Mouse (Mus musculus): ENCODE measurements around the gene Mcee. TPM values are rescaled to one million over a fixed set of nuclear protein-coding genes. Genes with fewer than 3 reads are reported as not detected.

Mcee gene
- total and polyA plus RNA-seq, 3 experiments: 18.2 to 22.6 TPM; not detected in 1

DNA sequence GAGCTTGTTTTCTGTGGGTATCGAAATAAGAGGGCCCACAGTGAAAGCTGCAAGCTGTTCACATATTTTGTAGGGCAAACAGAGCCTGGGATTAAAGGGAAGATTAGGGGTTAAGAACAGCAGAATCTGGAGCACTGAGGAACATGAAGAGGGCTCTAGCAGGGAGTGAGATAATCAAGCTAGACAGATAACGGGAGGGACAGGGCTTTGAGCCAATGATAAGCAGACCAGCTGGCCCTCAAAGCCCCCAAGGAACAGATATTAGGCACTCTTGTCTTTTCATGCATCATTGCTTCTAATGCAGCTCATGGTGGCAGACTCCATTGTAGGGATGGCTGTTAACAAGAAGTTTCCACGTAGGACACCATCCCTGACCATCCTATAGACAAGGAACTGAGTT, 64.3 kb downstream of the Mcee start:
- DNase-seq (ENCODE audit: low read depth, low spot score): no peak
- Histone ChIP-seq H3K9me3 (replicated peaks; ENCODE audit: insufficient read depth, low read length) (no peaks in the 10 kb centered on the region), H3K9ac (ENCODE audit: control insufficient read depth, low read depth, low read length, poor library complexity, severe bottlenecking) (no peak overlapping the region), H3K4me1 (ENCODE audit: control insufficient read depth in 1 of 2, insufficient read depth in 2 of 2, low read length in 2 of 2) (no peaks in the 10 kb centered on the region), H3K79me2 (ENCODE audit: control insufficient read depth, insufficient read depth, low read length, poor library complexity) (no peaks in the 10 kb centered on the region), H3K27ac (ENCODE audit: control insufficient read depth, low read depth, low read length) (no peak overlapping the region), H3K27me3 (ENCODE audit: control insufficient read depth in 1 of 2, insufficient read depth in 2 of 2, low read length in 2 of 2) (no peaks in the 10 kb centered on the region), H3K4me3 (ENCODE audit: control insufficient read depth in 1 of 2, insufficient read depth in 1 of 2, low read depth in 2 of 2, low read length in 2 of 2) (no peak overlapping the region), H3K36me3 (ENCODE audit: control insufficient read depth in 1 of 2, insufficient read depth in 2 of 2, low read length in 2 of 2) (no peaks in the 10 kb centered on the region)
- TF ChIP-seq MAFK (IDR thresholded peaks at IDR 0.05; ENCODE audit: borderline replicate concordance, low read depth, low read length): no peak

DNA sequence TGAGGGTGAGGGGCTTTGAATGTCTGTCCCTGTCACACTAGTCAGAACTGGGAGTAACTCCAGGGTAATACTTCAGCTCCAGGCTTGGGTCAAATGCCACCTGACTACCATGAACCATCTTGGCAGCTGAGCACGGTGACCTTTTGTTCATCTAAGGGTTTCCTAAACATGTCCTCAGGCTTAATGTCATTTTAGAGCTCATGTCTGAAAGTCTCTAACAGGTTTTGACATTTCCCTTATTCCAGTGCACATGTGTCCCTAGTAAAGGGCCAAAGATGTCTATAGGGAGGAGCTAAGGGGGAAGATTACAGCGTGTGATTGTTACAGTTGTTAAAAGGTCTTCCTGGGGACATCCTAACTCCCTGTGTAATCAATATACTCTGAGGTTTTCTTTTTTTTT, 65.4 kb downstream of the Mcee start:
- Histone ChIP-seq H3K9me3 (replicated peaks; ENCODE audit: insufficient read depth, low read length) (no peaks in the 10 kb centered on the region), H3K79me2 (ENCODE audit: control insufficient read depth, insufficient read depth, low read length, poor library complexity) (no peaks in the 10 kb centered on the region), H3K36me3 (ENCODE audit: control insufficient read depth in 1 of 2, insufficient read depth in 2 of 2, low read length in 2 of 2) (no peaks in the 10 kb centered on the region), H3K9ac (ENCODE audit: control insufficient read depth, low read depth, low read length, poor library complexity, severe bottlenecking) (no peak overlapping the region), H3K27ac (ENCODE audit: control insufficient read depth, low read depth, low read length) (no peak overlapping the region), H3K4me3 (ENCODE audit: control insufficient read depth in 1 of 2, insufficient read depth in 1 of 2, low read depth in 2 of 2, low read length in 2 of 2) (no peak overlapping the region), H3K4me1 (ENCODE audit: control insufficient read depth in 1 of 2, insufficient read depth in 2 of 2, low read length in 2 of 2) (no peaks in the 10 kb centered on the region), H3K27me3 (ENCODE audit: control insufficient read depth in 1 of 2, insufficient read depth in 2 of 2, low read length in 2 of 2) (no peaks in the 10 kb centered on the region)
- TF ChIP-seq TAL1 (IDR thresholded peaks at IDR 0.05; ENCODE audit: low read length): no peak
- no peak for TF ChIP-seq MXI1 (IDR thresholded peaks at IDR 0.05; ENCODE audit: low read depth, low read length)
- no peak for TF ChIP-seq GABPA (IDR thresholded peaks at IDR 0.05; ENCODE audit: low read depth, low read length)
- no peak for TF ChIP-seq TCF12 (IDR thresholded peaks at IDR 0.05; ENCODE audit: low read depth, low read length)
- TF ChIP-seq MEF2A (IDR thresholded peaks at IDR 0.05; ENCODE audit: extremely low read depth, insufficient replicate concordance, low read depth, low read length, poor library complexity, severe bottlenecking): no peak
- no peak for TF ChIP-seq ETS1 (IDR thresholded peaks at IDR 0.05; ENCODE audit: low read depth, low read length)
- TF ChIP-seq RCOR1 (IDR thresholded peaks at IDR 0.05; ENCODE audit: low read depth, low read length): no peak
- no peak for TF ChIP-seq E2F4 (IDR thresholded peaks at IDR 0.05; ENCODE audit: borderline replicate concordance, low read depth, low read length)
- TF ChIP-seq RAD21 (IDR thresholded peaks at IDR 0.05; ENCODE audit: low read depth, low read length): no peak
- no peak for TF ChIP-seq MAFK (IDR thresholded peaks at IDR 0.05; ENCODE audit: borderline replicate concordance, low read depth, low read length)
- TF ChIP-seq TBP (IDR thresholded peaks at IDR 0.05; ENCODE audit: low read depth, low read length): no peak
- TF ChIP-seq ZKSCAN1 (IDR thresholded peaks at IDR 0.05; ENCODE audit: low read depth, low read length): no peak
- no peak for TF ChIP-seq EP300 (IDR thresholded peaks at IDR 0.05; ENCODE audit: low read depth in 1 of 2, low read length in 2 of 2)
- no peak for TF ChIP-seq CTCF (IDR thresholded peaks at IDR 0.05 in 2 of 3, conservative IDR thresholded peaks at IDR 0.05 in 1 of 3; ENCODE audit: control insufficient read depth in 1 of 3, insufficient read depth in 1 of 3, low read depth in 2 of 3, low read length in 3 of 3, poor library complexity in 1 of 3, severe bottlenecking in 1 of 3)
- no peak for TF ChIP-seq NRF1 (IDR thresholded peaks at IDR 0.05; ENCODE audit: insufficient read depth, low read depth, low read length, poor library complexity, severe bottlenecking)
- no peak for TF ChIP-seq NELFE (IDR thresholded peaks at IDR 0.05; ENCODE audit: low read depth, low read length)
- no peak for TF ChIP-seq ZNF384 (IDR thresholded peaks at IDR 0.05; ENCODE audit: low read depth, low read length)
- no peak for TF ChIP-seq UBTF (IDR thresholded peaks at IDR 0.05; ENCODE audit: borderline replicate concordance, insufficient read depth, low read depth, low read length)
- no peak for DNase-seq (ENCODE audit: low read depth, low spot score)

Other genes with a start within 250 kb of the Mcee start
- gene Trpm1, start 238.8 kb upstream of the Mcee start, total RNA-seq (2012; rRNA removed): not detected in 2 replicates
- not detected for gene Trpm1, start 238.8 kb upstream of the Mcee start, polyA plus RNA-seq (2012; ENCODE audit: insufficient read depth in 1 of 2, insufficient read length in 2 of 2, low read depth in 1 of 2, low replicate concordance in 2 of 2, missing spikeins in 1 of 2)
- gene Mtmr10, start 105.0 kb upstream of the Mcee start, total RNA-seq (2012; rRNA removed): 1.2 and 1.7 TPM in 2 replicates
- 1 to 10 TPM in 1 of 2 experiments, not detected in 1; 2.4 TPM for gene Mtmr10, start 105.0 kb upstream of the Mcee start, polyA plus RNA-seq (2012; ENCODE audit: insufficient read depth in 1 of 2, insufficient read length in 2 of 2, low read depth in 1 of 2, low replicate concordance in 2 of 2, missing spikeins in 1 of 2)
- gene Fan1, start 18.5 kb upstream of the Mcee start, total RNA-seq (2012; rRNA removed): 2.9 and 3.1 TPM in 2 replicates
- gene Fan1, start 18.5 kb upstream of the Mcee start, polyA plus RNA-seq (2012; ENCODE audit: insufficient read depth in 1 of 2, insufficient read length in 2 of 2, low read depth in 1 of 2, low replicate concordance in 2 of 2, missing spikeins in 1 of 2): 1 to 10 TPM in 1 of 2 experiments, not detected in 1; 3.6 TPM
- gene Mphosph10, start 339 bp upstream of the Mcee start, total RNA-seq (2012; rRNA removed): 74.6 and 87.9 TPM in 2 replicates
- gene Mphosph10, start 339 bp upstream of the Mcee start, polyA plus RNA-seq (2012; ENCODE audit: insufficient read depth in 1 of 2, insufficient read length in 2 of 2, low read depth in 1 of 2, low replicate concordance in 2 of 2, missing spikeins in 1 of 2): 100 to 1,000 TPM in 1 of 2 experiments, 10 to 100 TPM in 1; 77.6 to 290 TPM
- gene Apba2, start 109.1 kb downstream of the Mcee start, total RNA-seq (2012; rRNA removed): not detected in 2 replicates
- gene Apba2, start 109.1 kb downstream of the Mcee start, polyA plus RNA-seq (2012; ENCODE audit: insufficient read depth in 1 of 2, insufficient read length in 2 of 2, low read depth in 1 of 2, low replicate concordance in 2 of 2, missing spikeins in 1 of 2): not detected

Measured in MEL (cell line).